Mouse (Mus musculus) megakaryocyte, adult 5-6 weeks (primary cell): ENCODE measurements around the gene Plcb2. TPM values are rescaled to one million over a fixed set of nuclear protein-coding genes. Genes with fewer than 3 reads are reported as not detected.

Experiments used
- ATAC-seq: 2 replicates; pipeline ENCODE4 v1.8.0; 2016; ENCODE audit warnings: mild to moderate bottlenecking, inconsistent platforms; ENCODE audit not compliant: poor library complexity, severe bottlenecking
- total RNA-seq, 2 experiments: library from RNA; stranded (forward) in 1 of 2; stranded (reverse) in 1 of 2; fragments of 153-499, 151-499 nt in 1 of 2; fragments of 221-1000, 200-1000 nt in 1 of 2; gene quantifications; 2 replicates each; pipeline versions ENCODE4 v1.2.3 to v1.2.4; 2015 to 2017

The Plcb2 gene
- total RNA-seq, 2 experiments from 2014 or later: 38.1 to 48.2 TPM

DNA sequence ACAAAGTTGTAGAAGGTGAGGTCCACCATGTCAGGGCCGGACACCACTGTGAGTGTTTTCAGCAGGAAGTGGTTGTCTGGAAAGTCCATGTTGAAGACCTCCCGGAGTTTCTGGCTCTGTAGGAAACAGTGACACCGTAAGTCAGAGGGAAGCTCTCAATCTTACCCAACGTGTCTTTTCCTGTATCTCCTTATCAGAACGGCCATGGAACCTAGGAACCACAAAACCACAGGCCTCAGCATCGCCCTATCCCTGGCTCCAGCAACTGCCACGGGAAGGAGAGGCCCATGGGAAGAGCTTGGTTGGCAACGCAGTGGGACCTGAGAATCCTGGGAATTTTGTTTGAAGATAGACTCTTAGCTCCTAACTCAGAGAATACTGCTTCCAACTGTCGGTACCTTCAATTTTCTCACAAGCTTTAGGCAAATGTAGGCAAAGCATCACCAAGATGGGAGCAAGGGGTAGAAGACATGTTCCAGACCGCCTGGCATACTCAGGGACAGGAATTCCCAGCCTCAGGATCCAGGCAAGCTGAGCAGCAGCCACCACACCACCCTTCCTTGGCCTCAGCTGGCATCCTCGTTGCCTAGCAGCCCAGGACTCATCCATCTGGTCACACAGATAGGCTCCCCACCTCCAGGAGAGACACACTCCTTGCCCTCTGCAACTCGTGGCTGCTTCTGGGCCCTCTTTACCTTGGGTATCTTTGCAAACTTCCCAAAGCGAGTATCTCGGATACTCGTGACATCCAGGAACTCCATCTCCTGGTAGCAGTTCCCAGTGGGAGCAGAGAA lies 4.3 kb downstream of the Plcb2 start:
- ATAC-seq: no peak

DNA sequence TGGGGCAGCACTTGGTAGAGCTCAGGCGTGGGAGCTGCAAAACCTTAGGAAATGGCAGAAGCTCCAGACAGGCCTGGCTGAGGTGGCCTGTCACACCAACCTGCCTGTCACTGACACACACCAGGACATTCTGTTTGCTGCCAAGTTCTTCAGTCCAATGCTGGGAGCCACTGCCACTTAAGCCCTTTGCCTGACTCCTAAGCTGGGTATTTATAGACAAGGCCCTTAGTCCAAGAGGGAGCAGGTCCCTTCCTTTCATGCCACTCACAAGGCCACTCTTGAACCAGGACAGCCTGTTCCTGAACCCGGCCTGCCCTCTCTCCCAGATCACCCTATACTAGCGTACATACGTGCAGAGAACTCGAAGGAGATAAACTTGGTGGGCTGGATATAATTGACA lies 11.6 kb downstream of the Plcb2 start:
- ATAC-seq: no peak

DNA sequence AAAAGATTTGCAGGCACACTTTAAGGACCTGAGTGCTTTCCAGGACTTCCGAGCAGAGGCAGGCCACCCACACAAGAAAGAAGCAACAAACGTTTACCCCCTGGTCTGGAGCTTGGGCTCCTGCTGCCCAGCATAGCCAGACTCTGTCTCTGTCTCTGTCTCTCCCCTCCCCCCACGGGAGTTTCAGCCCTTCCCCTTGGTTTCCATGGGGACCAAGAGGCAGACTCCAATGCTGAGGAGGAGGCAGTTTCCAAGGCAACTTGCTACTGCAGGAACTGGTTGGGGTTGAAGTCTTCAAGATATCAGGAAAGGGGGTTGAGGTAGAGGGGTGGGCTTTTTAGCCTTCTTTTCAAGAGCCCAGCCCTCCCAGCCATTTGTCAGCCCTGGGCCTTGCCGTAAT lies 14.0 kb downstream of the Plcb2 start:
- ATAC-seq: no peak

DNA sequence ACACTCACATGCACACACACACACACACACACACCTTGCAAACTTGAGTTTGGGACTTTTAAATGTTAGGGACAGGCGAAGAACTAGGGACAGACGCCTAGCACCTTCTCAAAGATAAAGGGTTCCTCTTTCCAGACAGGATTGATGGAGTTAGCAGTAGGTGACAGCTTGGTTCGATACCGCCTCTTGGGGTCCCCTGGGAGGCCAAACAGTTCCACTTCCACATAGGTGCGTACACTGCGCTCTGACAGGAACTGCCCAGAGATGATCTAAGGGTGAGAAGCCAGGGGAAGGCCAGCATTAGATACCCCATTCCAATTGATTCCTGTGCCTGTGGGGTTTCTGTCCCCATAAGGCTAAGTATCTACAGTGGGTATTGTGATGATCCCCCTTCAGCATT lies 14.6 kb downstream of the Plcb2 start:
- no peak for ATAC-seq

DNA sequence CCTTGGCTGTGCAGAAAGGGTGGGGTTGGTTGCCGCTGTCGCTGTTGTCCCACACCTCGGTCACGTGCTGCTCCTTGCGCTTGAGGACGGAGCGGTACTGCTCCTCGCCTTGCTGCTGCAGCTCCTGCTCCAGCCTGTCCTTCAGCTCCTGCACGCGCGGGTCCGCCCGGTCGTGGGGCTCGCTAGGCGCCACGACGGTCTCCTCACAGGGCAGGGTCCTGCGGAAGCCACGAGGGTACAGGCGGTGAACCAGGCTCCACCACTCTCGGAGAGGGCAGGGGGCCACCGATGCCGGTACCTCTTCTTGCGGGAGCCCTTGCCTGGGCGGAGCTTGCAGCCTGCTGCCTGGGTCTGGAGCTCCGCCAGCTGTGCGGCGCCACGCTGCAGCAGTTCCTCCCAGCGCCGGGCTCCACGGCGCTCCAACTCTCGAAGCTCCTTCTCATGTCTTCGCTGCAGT lies 17.2 kb downstream of the Plcb2 start:
- ATAC-seq: peak; percentile 43; the same call in 1 of the 2 replicates

DNA sequence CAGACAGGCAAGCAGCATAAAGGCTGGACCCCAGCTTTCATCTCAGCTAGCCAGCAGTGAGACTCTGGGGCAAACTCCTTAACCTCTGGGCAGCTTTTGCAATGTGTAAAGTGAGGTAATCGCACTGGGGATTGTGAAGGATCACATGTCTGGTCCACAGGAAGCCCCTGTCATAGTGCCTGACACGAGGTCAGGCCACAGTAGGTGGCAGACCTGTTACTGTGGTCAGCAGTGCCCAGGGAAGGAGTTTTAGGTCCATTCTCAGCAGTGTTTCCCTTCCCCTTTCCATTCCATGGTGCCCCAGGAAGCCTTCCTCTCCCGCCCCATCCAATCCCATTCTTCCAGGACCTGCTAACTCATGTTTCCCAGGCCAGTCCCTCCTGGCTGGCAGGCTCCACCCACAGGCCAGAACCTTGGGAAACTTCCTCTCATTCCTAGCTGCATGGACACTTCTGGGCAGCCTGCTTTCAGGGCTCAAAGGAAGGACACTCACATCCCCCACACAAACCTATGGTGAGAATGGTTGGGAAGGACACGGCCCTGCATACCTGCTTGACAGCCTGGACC lies 18.5 kb downstream of the Plcb2 start:
- ATAC-seq: peak; percentile 56

DNA sequence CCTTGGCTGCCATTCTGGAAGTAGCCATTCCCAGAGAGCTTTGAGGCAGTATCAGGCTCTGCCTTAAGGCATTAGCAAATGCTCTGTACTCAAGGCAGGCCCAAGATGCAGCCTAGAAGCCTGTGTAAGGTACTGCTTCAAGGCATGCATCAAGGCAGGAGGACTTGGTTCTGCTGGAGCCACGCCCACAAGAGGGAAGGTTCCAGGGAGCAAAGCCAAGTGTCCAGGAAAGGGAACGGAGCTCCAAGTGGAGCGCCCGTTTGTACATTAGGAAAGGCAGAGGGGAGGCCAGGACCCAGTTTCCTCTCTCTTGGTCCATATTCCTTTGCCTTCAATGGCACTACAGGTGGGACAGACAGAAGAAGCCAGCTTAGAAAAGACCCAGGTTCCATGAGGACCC lies 19.8 kb downstream of the Plcb2 start:
- ATAC-seq: no peak

DNA sequence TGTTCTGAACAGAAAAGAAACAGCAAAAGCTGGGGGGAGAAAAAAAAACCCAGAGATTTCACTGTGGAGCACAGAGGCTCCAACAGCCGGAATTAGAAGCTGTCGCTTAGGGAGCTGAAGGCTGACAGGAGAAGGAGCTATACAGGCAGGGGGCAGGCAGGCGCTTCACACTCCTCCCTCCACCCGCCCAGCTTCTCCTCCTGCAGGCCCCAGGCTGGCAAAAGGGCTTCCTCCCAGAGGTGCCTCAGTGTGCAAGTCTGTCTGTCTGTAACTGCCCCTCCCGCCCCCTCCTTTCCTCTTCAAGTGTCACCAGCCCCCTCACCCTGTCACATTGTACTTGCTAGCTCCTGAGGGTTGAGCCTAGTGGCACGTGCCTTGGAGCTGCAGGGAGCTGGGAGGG lies 21.8 kb downstream of the Plcb2 start:
- no peak for ATAC-seq

DNA sequence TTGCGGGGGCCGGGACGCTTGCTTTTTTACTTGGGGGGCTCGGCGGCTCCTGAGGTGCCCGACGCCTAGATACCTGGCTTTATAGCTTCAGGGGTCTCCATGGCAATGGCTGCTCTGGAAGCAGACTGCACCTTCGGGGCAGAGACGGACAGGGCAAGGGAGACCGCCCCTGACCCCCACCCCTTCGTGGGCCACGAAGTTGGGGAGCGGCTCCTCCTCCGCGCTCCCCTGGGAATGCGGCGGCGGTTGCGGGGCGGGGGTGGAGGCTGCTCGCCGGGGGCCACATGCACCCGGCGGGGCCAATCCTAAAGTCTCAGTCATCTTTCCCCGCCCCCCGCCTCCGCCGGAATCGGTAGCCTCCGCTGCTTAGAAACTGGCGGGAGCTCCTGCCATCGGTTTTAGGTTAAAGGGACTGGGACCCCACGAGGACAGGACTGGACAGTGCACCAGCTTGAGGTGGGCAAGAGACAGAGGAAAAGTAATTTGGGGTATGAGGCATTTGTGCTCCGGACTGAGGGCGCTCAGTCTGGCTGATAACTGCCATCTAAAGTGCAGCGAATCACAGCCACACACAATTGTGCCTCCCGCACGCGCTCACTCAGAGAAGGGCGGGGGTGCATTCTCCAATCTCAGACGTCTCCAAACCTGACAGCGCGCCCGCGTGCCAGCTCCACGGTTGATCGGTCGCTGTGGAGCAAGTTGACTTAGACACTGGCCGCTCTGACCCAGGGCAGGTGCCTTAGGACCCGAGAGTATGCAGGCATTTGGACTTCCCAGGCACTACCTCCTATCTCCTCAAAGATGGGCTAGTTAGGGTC lies 24.1 kb downstream of the Plcb2 start, which contains the start of gene Ankrd63:
Gene Ankrd63 (minus strand): TSS at position 51 of the 818 bp plus-strand sequence.
- no peak for ATAC-seq

DNA sequence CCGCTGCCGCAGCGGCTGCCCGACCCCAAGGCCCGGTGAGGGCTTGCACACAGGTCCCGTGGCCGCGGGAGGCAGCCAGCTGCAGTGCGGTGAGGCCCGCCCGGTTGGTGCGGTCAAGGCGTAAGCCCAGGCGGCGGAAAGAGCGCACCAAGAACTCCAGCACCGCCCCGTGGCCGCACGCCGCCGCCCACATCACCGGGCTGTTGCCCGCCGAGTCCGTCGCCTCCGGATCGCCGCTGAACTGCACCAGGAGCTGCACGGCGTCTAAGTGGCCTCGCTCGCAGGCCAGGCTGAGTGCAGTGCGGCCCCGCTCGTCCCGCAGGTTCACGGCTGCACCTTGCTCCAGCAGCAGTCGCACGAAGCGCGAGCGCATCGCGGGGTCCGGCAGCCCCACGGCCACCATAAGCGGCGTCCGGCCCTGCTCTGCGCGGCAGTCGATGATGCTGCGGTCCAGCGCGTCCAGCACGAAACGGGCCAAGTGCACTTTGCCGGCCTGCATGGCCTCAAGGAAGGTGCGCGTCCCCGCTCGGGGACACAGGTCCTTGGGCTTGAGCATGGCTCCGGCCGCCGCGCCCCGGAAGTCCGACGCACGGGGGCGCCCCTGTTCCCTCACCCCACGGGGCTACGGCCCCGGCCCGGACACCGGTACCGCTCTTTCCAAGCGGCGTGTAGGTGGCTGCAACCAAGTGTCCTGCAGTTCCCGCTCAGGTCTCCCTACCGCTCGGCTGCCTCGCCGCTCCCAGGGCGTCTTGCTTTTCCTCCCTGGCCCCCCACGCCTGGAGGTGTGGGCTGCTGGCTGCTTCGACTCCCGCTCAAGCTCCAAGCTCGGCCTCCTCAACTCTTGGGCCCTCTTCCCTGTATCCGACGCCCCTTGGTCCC lies 25.1 kb downstream of the Plcb2 start:
- ATAC-seq: peak; percentile 49

DNA sequence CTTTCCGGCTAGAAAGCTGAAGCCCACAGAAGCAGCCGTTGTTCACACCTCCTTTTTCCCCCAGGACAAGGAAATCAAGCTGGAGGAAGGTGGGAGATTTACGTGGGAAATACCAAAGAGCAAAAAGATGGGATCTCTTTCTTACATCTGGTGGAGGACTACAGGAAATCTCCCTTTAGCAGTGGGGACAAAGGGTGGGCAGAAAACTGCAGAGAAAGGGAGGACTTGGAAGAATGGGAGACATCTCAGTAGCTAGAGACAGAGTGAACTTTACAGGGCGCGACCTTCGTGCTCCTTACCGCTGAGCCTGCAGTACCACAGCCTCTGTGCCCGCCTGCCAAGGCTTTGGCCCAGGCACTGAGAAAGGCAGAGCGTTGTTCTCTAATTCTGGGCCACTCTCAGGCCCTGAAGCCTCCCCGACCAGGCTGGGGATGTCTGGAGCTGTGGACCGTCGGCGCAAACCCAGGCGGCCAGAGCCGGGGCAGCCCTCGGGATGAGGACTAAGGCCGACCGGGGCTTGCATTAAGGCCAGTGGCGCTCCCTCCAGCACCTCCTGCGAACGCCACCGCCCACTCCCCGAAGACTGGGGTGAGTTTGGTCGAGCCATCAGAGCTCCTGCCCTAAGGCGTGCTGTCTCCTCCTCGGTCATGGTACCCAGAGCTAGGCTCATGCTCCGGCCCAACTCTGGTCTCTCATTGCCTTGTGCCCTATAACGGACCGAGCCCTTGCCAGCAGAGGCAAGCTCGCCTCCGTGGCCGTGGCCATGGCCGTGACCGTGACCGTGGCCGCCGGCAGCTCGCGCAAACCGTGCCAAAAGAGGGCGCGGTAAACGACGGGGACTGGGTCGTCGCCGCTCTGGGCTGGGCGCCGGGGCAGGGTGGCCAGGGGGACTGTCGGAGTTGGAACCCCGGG lies 26.0 kb downstream of the Plcb2 start:
- no peak for ATAC-seq

DNA sequence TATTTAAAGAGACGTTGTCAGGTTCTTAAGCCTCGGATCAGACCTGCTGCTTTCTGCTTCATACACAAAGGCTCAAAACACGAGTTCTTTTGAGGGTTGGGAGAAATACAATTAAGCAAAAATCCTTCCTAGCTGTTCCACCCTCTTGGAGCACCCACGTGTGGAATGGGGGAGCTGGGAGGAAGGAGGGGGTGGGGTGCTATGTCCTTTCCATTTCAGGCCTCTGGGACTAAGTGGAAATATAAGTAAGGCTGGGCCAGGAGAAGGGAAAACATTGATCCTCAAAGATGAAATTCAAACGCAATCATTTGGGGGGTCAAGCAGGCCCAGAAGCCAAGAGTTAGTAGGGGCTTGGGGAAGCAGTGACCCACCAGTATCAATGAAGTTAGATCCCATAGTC lies 27.1 kb downstream of the Plcb2 start:
- ATAC-seq: no peak

DNA sequence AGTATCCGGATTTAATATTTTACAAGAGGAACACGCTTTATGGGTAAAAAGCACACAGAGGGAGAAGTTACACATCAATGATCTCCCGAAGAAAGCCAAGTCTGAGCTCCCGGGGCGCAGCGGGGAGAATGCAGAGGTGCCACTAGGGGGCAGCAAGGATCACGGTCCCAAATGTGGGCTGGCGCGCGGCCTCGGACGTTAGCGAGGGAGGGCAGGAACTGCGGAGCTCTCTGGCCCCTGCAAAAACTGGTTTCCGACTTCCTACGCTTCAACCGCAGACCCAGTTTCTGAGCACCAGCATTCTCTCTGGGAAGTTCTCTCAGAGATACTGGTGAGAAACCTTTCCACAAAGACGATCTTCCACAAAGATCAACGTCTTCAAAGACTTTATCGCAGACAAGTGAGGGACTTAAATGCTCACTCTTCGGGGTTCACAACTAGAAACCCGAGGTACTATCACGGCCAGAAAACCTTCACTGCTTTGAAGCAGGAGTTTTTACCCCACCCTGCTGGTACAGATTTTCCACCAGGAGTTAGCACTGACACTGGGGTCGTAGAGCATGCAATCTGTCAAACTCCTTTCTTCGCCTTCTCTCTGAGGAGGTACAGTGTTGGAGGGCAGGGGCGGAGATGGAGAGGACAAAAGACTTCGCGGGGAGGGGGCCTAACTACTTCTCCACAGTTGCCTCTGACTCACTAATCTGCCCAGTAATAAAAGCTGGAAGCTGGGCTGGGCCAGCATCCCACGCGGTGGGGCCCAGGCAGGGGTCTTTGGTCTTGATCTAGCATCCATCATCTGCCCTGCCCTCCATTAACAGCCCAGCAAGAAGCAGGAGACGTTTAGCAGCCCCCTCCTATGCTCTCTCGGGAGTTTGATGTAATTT lies 27.8 kb downstream of the Plcb2 start:
- ATAC-seq: peak; percentile 75

DNA sequence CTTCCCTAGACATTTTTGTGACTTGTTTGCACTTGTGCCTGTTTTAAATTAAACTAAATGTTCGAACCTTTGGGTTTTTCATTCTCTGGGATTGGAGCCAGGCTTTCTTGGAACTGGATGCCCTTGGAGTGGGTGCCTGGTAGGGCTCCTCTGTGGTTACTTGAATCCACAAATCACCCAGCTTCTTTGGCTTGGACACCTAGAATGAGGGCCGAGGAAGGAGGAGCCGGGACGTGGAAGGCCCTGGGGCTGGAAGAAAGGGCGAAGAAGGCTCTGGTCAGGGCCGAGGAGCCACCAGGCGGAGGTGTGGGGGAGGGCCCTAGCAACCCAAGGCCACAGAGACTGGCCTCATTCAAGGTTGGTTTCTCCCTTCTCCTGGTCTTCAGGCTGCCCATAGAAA lies 30.3 kb downstream of the Plcb2 start:
- no peak for ATAC-seq

DNA sequence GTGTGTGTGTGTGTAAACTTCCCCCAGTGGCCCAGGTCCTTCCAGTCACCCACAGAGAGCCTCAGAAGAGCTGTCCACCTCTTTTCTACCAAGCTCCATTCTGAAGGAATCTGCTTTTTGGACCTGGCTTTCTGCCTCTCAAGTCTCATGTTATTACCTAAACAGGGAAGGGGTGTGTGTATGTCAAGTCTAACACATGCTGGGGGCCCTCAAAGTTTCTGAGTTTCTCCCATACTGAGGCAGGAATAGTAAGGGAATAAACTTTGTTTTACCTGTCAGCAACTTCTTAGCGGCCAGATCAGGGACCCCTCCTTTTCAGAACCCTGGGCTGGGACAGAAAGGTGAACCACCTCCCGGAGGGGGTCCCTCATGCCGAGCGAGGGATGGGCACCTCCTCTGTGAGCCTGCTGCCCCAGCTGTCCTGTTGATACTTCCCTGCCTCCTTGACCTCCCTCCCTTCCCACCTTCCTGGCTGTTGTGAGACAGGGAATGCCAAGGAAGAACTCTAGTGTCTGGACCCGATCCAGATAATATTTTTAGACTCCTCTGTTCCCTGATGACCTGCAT lies 30.8 kb downstream of the Plcb2 start:
- no peak for ATAC-seq

DNA sequence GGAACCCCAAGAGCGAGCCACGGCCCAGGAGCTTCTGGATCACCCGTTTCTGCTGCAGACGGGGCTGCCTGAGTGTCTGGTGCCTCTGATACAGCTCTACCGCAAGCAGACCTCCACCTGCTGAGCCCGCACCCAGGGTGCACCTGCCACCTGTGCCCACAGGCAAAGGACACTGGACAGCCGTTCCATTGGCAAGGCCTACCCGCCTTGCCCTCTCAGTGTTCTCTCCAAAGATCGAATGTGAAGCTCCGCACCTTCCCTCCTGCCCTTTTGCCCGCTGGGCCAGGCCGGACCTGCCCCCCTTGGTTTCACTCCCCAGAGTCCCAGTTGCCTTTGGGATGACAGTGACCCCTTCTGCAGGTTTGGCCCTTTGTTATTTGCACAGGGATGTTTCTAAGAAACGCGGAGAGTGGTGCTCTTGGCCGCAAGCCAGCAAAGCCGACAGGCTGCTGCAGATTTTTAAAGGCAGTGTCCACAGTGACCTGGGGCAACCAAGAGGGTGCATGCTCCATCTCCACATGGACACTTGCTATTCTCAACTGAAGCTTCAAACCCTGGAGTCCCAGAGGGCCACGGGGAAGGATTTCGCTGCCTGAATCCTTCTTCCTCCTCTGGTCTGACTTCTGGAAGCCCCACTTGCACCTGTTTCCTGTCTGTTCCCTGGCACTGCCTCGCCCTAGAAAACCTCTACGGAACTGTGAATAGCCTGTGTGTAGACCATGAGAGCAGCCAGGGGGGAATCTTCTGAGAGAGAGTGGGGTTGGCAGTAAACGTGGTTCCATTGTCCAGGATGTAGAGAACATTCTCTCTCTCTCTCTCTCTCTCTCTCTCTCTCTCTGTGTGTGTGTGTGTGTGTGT lies 31.6 kb downstream of the Plcb2 start:
- no peak for ATAC-seq

DNA sequence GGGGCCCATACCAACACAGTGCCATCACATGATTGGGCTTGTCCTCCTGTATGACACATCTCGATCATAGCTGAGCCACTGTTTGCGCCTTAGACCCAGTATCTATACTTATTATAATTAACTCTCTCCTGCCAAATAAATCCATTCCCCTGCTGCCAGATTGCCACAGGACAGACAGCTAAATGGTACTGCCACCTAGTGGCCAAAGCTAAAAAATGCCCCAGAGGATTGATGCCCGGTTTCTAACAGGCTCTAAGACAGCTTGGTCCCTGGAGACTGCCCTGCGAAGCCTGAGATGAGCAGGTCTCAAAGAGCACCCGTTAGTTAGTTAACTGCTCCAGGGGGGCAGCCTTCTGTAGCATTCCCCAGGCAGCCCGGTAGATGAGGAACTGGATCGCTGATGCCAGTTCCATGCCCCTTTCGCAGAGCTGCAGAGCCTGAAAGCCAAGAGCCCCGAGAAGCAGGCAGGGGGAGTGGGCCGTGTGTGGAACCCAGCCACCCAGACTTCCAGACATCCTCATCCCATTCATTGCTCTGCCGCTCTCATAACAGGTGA lies 32.5 kb downstream of the Plcb2 start:
- ATAC-seq: peak; percentile 45
